Mouse (Mus musculus): ENCODE results near the gene Nek6.

DNA sequence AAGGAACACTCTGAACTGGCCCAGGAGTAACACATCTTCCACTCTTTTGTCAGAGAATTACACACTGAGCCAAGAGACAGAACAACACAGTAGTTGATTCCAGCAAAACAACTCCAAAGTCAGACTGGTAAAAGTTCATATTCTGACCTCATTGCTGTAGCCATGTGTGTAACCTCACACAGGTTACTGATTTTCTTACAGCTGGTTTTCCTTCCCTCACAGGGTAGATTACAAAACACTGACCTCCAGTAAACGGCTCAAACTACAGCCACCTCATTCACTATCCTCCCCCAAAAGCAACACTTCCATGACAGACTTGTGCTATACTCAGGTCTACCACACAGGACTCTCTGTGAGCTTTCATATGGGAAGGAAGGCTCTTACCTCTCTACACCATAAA, 96.3 kb downstream of the Nek6 start:
- TF ChIP-seq POLR2A (IDR thresholded peaks at IDR 0.05; ENCODE audit: borderline replicate concordance, extremely low read depth, low read depth, low read length) (no peak), CTCF (IDR thresholded peaks at IDR 0.05; ENCODE audit: insufficient read depth, low read length) (no peak)
